Mouse (Mus musculus) bone marrow macrophage, adult 2 months (primary cell): ENCODE measurements around the gene Zic3.

Experiments
- CTCF ChIP-seq: IDR thresholded peaks from 2 replicates; pipeline ENCODE4 v1.5.1; 2012; ENCODE audit warnings: low read depth, mild to moderate bottlenecking, low read length, moderate library complexity
- POLR2A ChIP-seq: IDR thresholded peaks from 2 replicates; pipeline ENCODE4 v1.6.1; 2012; ENCODE audit warnings: mild to moderate bottlenecking, low read depth, low read length, borderline replicate concordance

GRCm38 (mm10) chrX:58033521-58033920 is 11.0 kb downstream of the Zic3 start:
- no peak for TF ChIP-seq CTCF
- TF ChIP-seq POLR2A, result no peak
